Mouse (Mus musculus): Measurements from ENCODE around the gene Trappc4.
"Not testable (repeated sequence)": the region's sequence is repeated elsewhere in the genome, so short reads cannot be mapped to it uniquely, and the experiment has no call there.

Gene Trappc4

DNA sequence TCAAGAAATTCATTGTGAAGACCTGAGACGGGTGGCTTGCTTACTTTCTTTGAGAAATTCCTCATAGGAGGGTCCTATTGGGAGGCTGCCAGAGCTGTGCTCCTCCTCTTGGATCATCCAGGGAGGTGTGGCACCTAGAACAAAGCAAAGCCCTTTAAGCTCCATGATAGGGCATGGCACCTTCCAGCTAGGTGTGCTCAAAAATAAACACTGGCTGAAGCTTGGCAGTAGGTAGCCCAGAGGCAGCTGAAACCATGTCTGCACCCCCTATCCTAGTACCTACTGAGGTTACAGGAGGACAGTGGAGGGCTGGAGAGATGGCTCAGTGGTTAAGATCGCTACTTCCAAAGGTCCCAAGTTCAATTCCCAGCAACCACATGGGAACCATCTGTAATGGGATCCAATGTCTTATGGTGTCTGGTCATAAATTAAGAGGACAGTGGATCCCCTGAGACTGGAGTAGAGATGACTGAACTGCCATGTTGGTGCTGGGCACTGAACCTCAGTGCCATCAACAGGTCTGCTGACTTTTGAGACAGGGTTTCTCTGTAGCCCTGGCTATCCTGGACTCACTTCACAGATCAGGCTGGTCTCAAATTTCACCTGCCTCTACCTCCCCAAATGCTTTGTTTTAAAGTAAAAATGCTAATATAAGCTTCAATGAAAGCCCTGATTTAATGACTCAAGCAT is 3.4 kb upstream of the Trappc4 start:
- intact Hi-C loops (cut with DNase I) = no loop called here

DNA sequence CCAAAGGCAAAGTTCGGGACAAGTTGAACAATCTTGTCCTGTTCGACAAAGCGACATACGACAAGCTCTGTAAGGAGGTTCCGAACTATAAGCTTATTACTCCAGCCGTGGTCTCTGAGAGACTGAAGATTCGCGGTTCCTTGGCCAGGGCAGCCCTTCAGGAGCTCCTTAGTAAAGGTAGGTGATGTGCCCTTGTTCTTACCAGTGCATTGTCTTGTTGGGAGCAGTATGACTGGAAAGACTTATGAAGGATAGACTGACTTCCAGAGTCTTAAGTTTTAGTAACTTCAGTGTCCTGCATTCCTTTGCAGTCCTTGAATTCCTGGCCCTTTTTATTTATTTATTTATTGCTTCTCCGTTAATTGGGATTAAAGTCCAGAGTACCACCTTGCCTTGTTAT is 1.3 kb upstream of the Trappc4 start:
- intact Hi-C loops (cut with DNase I) = not testable (repeated sequence)

- intact Hi-C loops (cut with DNase I) = no loop called here
Observed at GRCm38 (mm10) chr9:44407752-44408097, 325 bp upstream of the Trappc4 start.

DNA sequence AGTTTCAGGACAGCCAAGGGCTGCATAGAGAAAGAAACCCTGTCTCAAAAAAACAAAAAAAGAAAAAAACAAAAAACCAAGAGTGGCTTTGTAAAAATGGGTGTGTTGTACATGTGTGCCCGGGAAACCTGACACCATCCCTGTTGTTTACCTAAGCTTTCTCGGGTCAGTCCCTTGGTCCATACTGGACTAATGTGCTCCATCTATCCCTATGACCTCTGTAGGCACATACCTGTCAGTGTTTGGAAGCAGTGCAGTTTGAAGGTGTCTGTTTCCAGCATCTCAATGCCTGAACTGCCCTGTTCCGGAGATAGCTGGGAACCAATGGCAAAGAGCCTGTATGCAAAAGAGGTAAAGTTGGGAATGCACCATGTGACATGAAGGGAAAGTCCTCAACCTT is 2.4 kb downstream of the Trappc4 start:
- intact Hi-C loops (cut with DNase I) = no loop called here

- intact Hi-C loops (cut with DNase I) = no loop called here
Observed at GRCm38 (mm10) chr9:44401081-44401480, 6.3 kb downstream of the Trappc4 start.

GRCm38 (mm10) chr9:44399795-44400114 is 7.6 kb downstream of the Trappc4 start:
- intact Hi-C loops (cut with DNase I) = no loop called here

DNA sequence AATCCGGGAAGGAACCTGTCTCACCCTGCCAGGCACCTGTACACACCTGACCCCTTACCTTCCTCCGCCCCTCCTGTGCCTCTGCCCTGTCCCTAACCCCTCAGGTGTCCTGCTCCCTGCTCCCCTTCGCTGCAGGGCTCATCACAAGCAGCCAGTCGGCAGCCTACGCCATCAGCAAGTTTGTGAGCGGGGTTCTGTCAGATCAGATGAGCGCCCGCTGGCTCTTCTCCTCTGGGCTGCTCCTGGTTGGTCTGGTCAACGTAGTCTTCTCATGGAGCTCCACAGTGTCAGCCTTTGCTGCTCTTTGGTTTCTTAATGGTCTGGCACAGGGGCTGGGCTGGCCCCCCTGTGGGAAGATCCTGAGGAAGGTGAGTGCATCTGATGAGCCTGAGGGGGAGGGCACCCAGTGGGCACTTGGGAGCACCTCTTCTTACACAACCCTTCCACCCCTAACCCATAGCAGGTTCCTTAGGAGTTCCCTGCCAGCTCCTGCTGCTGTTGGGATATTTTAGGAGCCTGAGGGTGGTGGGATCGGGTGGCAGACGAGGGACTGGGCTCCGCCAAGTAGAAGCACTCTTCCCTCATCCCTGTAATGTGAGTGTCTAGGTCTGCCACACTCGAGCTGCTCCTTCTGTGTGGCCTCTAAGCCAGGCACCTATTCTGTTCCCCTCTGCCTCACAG is 8.1 kb downstream of the Trappc4 start:
- intact Hi-C loops (cut with DNase I) = no loop called here

DNA sequence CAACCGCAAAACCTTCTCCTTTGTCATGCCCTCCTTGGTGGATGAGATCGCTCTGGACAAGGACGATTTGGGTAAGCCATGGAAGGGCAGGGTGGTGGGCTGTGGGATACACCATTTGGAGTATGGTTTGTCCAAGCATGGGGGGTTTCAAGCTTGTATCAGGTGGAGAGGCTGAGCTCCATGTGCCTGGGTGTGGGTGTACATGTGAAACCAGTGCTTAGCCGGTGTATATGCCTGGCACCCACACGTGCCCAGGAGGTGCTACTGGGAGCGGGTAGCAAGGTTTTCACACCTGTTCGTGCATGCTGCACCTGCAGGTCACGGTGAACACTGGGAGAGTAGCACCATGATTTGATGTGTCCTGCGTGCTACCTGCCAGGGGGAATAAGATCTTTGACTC is 8.8 kb downstream of the Trappc4 start:
- intact Hi-C loops (cut with DNase I) = no loop called here

- intact Hi-C loops (cut with DNase I) = no loop called here
Observed at GRCm38 (mm10) chr9:44398087-44398486, 9.3 kb downstream of the Trappc4 start.

DNA sequence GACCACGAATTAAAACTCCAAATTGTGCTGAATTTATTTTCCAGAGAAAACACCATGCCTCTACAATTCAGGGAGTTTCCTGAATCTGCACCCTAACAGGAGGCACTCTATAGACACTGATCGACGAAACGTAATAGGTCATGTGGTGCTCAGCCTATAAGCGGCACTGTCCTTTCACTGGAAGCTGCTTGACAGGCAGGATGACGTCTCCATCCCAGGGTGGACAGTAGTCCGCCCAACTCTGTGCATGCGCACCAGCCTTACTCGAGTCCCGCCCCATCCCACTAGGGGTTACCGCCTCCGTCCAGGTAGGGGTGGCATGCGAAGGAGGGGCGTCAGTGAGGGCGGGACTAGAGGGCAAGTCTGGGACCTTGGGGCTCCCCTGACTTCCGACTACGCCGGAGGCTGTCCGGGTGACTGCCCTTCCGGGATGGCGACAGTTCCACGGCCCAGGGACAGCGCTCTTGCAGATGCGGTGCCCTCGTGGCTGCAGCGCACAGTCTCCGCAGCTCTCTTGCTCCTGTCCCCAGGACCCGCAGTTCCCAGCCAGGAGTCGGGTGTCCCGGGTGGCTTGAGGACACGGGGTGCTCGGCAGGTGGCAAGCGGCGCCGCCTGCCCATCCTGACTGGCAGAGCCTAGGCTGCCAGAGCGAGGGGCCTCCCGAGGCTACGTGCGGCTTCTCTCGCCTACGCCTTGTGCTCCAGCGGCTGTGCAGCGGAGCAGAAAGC is 10.6 kb downstream of the Trappc4 start, which contains the start of gene Slc37a4:
Slc37a4 (plus strand) TSS at position 169 of the 728 bp plus-strand sequence.
- intact Hi-C loops (cut with DNase I) = no loop called here

- intact Hi-C loops (cut with DNase I) = loop anchor here (5.0 kb wide), 1 partner anchor 54 kb away; no protein-coding TSS in a partner anchor
Observed at GRCm38 (mm10) chr9:44391466-44391865, 15.9 kb downstream of the Trappc4 start.

DNA sequence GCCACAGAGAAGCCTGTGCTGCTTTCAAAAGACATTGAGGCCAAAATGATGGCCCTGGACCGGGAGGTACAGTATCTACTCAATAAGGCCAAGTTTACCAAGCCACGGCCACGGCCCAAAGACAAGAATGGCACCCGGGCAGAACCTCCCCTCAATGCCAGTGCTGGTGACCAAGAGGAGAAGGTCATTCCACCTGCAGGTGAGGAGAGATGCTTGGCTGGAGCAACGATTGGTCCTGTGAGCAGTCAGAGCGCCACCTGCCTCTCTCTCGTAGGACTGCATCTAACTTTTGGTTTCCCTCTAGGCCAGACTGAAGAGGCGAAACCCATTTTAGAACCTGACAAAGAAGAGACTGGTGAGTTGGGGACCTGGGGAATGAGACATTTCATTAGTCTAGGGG is 18.1 kb downstream of the Trappc4 start:
- intact Hi-C loops (cut with DNase I) = loop anchor here (10.0 kb wide), 1 partner anchor 264 kb away; no protein-coding TSS in a partner anchor

GRCm38 (mm10) chr9:44387221-44387620 is 20.2 kb downstream of the Trappc4 start:
- intact Hi-C loops (cut with DNase I) = loop anchor here (10.0 kb wide), 1 partner anchor 262 kb away; no protein-coding TSS in a partner anchor

DNA sequence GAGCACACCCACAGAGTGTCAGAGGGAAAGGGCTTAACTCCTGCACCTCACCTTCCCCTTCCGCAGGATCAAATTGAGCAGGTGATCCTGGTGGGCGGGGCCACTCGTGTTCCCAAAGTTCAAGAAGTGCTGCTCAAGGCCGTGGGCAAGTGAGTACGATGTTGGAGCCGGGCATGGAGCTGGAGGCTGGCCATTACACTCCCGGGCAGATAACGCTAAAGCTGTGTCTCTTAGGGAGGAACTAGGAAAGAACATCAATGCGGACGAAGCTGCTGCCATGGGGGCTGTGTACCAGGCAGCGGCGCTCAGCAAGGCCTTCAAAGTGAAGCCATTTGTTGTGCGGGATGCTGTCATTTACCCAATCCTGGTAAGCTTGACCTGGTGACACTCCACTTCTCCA is 22.8 kb downstream of the Trappc4 start:
- intact Hi-C loops (cut with DNase I) = loop anchor here (10.0 kb wide), 1 partner anchor 260 kb away; no protein-coding TSS in a partner anchor

- intact Hi-C loops (cut with DNase I) = loop anchor here (10.0 kb wide), 1 partner anchor 255 kb away; no protein-coding TSS in a partner anchor
Observed at GRCm38 (mm10) chr9:44379862-44380261, 27.5 kb downstream of the Trappc4 start.

GRCm38 (mm10) chr9:44379054-44379834 is 28.2 kb downstream of the Trappc4 start, which contains the start of gene Hyou1:
Hyou1 (plus strand) TSS chr9:44379490.
- intact Hi-C loops (cut with DNase I) = no loop called here

GRCm38 (mm10) chr9:44378153-44378730 is 29.2 kb downstream of the Trappc4 start:
- intact Hi-C loops (cut with DNase I) = no loop called here

- intact Hi-C loops (cut with DNase I) = not testable (repeated sequence)
Observed at GRCm38 (mm10) chr9:44377335-44377734, 30.1 kb downstream of the Trappc4 start.

DNA sequence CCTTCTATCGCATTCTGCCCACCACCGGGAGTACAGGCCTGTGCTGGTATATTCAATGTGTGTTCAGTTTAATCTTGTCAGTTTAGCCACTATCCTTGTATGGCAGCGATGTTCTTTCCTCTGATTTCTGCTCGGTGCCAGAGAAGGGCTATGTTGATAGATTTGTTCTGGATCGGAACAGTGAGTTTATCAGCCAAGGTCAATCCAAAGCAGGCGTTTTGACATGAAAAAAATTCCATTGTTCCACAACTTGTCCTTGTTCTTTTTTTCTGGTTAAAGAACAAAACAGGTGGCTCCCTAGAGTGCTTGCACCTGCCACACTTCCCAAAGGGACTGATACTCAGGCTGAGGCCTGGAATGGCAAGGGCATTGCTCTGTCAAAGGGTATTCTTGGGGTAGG is 31.3 kb downstream of the Trappc4 start:
- intact Hi-C loops (cut with DNase I) = no loop called here

GRCm38 (mm10) chr9:44373386-44373785 is 34.0 kb downstream of the Trappc4 start:
- intact Hi-C loops (cut with DNase I) = no loop called here

GRCm38 (mm10) chr9:44364480-44364879 is 42.9 kb downstream of the Trappc4 start:
- intact Hi-C loops (cut with DNase I) = no loop called here
